Mouse (Mus musculus): ENCODE measurements at regions not wholly inside any gene's neighbourhood (a gene's known extent, or its start where the extent isn't known, plus 50 kb on each side); places are given as distances from the start of the nearest gene placed in this dataset.

GRCm38 (mm10) chr13:55994460-55994859, 141.7 kb downstream of the H2afy start:
- TF ChIP-seq POLR2A (IDR thresholded peaks at IDR 0.05; ENCODE audit: borderline replicate concordance, extremely low read depth, insufficient read depth, insufficient read length, poor library complexity, severe bottlenecking), result no peak
- no peak for TF ChIP-seq CTCF (IDR thresholded peaks at IDR 0.05; ENCODE audit: borderline replicate concordance, extremely low read depth, insufficient read depth, insufficient read length)

Data from brain, embryonic 14.5 days (tissue).